9 mouse cellular contexts compared by ENCODE assay signal in genomic region chr13:30834349-30834748, GRCm38 (mm10).
DNase-seq lines count a peak whose midpoint lies in the region; ATAC-seq and TF ChIP-seq lines count a peak whose summit lies in the region.
"Had no signal": no experiment of that assay in that cellular context is flagged by ENCODE, and none has a peak within 500 bp of the region (broad histone marks: within the 10 kb centered on the region; RNA-seq: fewer than 3 reads in every experiment).

No protein-coding gene starts in this region.

- peaks cover 10% of the 10 kb centered on the region; the same call in 1 of the 2 replicates for H3K4me1 ChIP-seq in kidney, postnatal 0 days (replicated peaks; ENCODE audit: insufficient read depth, low read length)
- peaks cover 4% of the 10 kb centered on the region; the same call in 1 of the 2 replicates for H3K4me1 ChIP-seq in liver, embryonic 15.5 days (replicated peaks)

- no peaks in the 10 kb centered on the region for H3K27me3 ChIP-seq in kidney, postnatal 0 days (ENCODE audit: insufficient read depth, low read length)
- no peaks in the 10 kb centered on the region for H3K27me3 ChIP-seq in liver, embryonic 15.5 days
- H3K27me3 ChIP-seq: intestine, embryonic 15.5 days had no signal

- no peak overlapping the region for H3K9ac ChIP-seq in kidney, postnatal 0 days (ENCODE audit: low read depth, low read length)
- no peak overlapping the region for H3K9ac ChIP-seq in liver, embryonic 15.5 days
- H3K9ac ChIP-seq: intestine, embryonic 15.5 days had no signal

- no peaks in the 10 kb centered on the region for H3K9me3 ChIP-seq in kidney, postnatal 0 days (replicated peaks; ENCODE audit: low read length)
- no peaks in the 10 kb centered on the region for H3K9me3 ChIP-seq in liver, embryonic 15.5 days (replicated peaks)
- H3K9me3 ChIP-seq: intestine, embryonic 15.5 days had no signal

- no peak for TF ChIP-seq CTCF in kidney, postnatal 0 days (IDR thresholded peaks at IDR 0.05; ENCODE audit: low read depth)

- no peak overlapping the region for H3K27ac ChIP-seq in kidney, postnatal 0 days
- no peak overlapping the region for H3K27ac ChIP-seq in liver, embryonic 15.5 days (replicated peaks)
- H3K27ac ChIP-seq: intestine, embryonic 15.5 days had no signal

- no peak for ATAC-seq in kidney, postnatal 0 days (replicated peaks; ENCODE audit: low FRiP score, low read depth)
- peak; percentile 21 for ATAC-seq in CD4-positive, CD25-positive, alpha-beta regulatory T cell, adult 4 months
- ATAC-seq in liver, embryonic 15.5 days (ENCODE audit: insufficient read depth) = no peak
- ATAC-seq: intestine, embryonic 15.5 days had no signal

- no peaks in the 10 kb centered on the region for H3K36me3 ChIP-seq in kidney, postnatal 0 days (ENCODE audit: insufficient read depth, low read length)
- H3K36me3 ChIP-seq in liver, embryonic 15.5 days (replicated peaks) = no peaks in the 10 kb centered on the region
- H3K36me3 ChIP-seq: intestine, embryonic 15.5 days had no signal

- WGBS in kidney, postnatal 0 days = 65% methylated on average over 6 of the region's 6 CpGs
- WGBS in liver, embryonic 15.5 days (ENCODE audit: insufficient replicate concordance) = 25% methylated on average over 6 of the region's 6 CpGs

- H3K4me2 ChIP-seq in kidney, postnatal 0 days (ENCODE audit: low read length) = peak overlapping the region; percentile 23; the same call in 1 of the 2 replicates
- H3K4me2 ChIP-seq in liver, embryonic 15.5 days = peak overlapping the region; percentile 39
- H3K4me2 ChIP-seq: intestine, embryonic 15.5 days had no signal

- no peak overlapping the region for H3K4me3 ChIP-seq in kidney, postnatal 0 days (replicated peaks; ENCODE audit: low read depth, low read length)
- H3K4me3 ChIP-seq in liver, embryonic 15.5 days (replicated peaks) = no peak overlapping the region
- H3K4me3 ChIP-seq: intestine, embryonic 15.5 days had no signal

- no peak for DNase-seq in kidney, postnatal 0 days (ENCODE audit: low spot score)
- no peak for DNase-seq in kidney, adult 18-20 months
- peak; percentile 63 for DNase-seq in 416B (ENCODE audit: low read depth)
- no peak for DNase-seq in retina, postnatal 1 day
- no peak for DNase-seq in testis, postnatal 14 days (ENCODE audit: low spot score)
- DNase-seq: gastrocnemius, postnatal 10 days had no signal
